Mouse (Mus musculus) heart, postnatal 0 days (tissue): Measurements from ENCODE around the gene Atl2.

Experiments used
- CTCF ChIP-seq: IDR thresholded peaks from 2 replicates; pipeline ENCODE4 v1.5.1; 2016; ENCODE audit warnings: antibody characterized with exemption, control low read depth, low read depth
- EP300 ChIP-seq: IDR thresholded peaks from 2 replicates; pipeline ENCODE4 v1.6.1; 2016; ENCODE audit warnings: antibody characterized with exemption, low read depth

DNA sequence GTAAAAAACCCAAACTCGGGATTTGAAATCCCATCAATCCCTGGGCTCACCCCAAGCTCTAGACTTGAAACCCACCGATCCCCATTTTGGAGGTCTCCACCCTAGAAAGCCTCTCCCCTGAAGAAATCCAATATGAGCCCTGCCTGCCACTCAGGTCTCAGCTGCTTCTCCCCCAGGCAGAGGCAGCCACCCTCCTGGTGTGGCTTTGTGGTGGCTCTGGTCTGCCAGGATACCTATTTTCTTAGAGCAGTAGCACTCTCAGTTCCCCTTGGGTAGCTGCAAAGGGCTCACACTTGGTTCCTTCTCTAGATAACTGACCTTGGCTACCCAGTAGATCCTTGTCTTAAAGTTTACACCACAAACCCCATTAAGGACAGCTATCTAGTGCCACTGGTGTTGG is 31.2 kb upstream of the Atl2 start:
- no peak for TF ChIP-seq CTCF
- no peak for TF ChIP-seq EP300
